Mouse (Mus musculus): ENCODE results near the gene Cdipt.

Cdipt gene

DNA sequence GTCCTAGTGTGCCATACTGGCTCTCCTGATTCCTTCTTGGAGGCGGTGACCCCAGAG is at the start of gene Cdipt:
Gene Cdipt, plus strand, starts transcription at position 22 of the 57 bp plus-strand sequence.
- DNase-seq: no peak

DNA sequence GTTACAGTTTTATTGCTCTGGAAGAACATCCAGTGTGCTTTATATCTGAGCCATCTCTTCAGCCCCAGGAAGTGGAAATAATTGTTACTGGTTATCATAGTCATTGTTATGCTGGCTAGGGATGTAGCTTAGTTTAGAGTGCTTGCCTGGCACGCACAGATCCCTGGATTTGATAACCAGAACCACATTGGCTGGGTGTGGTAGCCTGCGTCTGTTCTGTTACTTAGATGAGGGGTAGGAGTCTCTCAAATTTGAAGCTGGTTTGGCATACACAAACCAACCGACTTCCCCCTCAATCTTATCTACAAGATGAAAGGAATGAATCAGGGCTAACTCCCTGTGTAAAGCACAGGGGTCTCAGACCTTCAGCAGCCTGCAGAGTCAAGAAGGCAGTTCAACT is 49.4 kb upstream of the Cdipt start:
- no peak for DNase-seq

DNA sequence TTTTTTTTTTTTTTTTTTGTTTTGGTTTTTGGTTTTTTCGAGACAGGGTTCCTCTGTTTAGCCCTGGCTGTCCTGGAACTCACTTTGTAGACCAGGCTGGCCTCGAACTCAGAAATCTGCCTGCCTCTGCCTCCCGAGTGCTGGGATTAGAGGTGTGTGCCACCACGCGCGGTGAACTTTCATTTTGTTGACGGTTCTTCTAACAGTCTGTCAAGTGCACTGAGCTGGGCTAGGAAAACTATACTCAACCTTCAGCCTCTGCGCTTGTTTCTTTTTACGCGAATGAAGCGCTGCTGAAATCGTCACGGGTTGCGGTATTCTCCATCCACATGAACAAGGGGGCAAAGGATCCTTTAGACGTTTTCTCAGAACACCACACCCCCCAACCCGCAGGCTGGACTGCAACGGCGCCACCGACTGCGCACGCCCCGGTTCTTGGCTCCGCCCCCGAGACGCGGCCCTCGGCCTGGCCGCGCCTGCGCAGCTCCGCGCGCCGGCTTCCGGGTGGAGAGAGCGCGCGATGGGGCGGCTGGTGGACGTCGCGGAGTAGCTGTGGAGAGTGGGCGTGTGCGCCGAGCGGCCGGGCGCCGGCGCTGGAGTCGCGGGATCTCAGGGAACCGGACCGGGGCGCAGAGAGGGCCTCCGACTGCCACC is 47.2 kb upstream of the Cdipt start, which contains the start of gene Kctd13:
Gene Kctd13, plus strand, starts transcription at position 496 of the 654 bp plus-strand sequence.
- peak; percentile 94 to 95 for DNase-seq

- no peak for DNase-seq
These were observed 46.7 kb upstream of the Cdipt start for GRCm38 (mm10) chr7:126929046-126929445.

GRCm38 (mm10) chr7:126932652-126933051 is 43.1 kb upstream of the Cdipt start:
- no peak for DNase-seq

GRCm38 (mm10) chr7:126941171-126941570 is 34.5 kb upstream of the Cdipt start:
- DNase-seq: no peak

DNA sequence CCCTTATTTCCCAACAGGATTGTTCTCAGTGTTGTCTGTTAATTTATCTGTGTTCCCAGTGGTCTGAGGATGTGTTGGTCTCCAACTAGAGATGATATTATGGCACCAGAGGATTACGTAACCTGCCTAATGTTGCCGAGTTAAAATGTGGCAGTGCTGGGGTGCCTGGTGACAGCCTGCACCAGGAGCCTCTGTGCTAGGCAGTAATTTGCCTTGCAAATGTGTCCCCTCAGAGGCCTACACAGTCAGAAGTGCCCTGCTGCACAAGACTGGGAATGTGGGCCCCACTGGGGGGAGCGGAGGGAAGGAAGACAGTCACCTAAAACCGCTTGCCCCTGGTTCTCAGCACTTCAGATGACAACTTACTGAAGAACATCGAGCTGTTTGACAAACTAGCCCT is 33.9 kb upstream of the Cdipt start:
- no peak for DNase-seq

DNA sequence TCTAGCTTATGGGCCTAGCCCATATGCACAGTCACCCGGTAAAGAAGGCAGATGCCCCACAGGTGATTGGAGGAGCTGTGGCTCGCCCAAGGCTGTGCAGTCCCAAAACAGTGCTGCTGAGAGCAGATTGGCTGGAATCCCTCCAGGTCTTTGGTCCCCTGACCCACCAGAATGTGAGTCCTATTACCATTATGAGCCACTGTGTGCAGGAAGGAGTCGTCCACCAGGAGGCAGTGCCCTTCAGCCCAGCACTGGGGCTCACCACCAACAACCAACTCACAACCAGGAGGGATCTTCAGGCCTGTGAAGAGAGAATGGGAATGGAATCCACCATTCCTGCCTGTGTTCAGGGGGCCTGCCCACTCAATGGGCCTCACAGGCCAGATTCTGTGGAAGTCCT is 29.2 kb upstream of the Cdipt start:
- peak; percentile 47 to 48 for DNase-seq

DNA sequence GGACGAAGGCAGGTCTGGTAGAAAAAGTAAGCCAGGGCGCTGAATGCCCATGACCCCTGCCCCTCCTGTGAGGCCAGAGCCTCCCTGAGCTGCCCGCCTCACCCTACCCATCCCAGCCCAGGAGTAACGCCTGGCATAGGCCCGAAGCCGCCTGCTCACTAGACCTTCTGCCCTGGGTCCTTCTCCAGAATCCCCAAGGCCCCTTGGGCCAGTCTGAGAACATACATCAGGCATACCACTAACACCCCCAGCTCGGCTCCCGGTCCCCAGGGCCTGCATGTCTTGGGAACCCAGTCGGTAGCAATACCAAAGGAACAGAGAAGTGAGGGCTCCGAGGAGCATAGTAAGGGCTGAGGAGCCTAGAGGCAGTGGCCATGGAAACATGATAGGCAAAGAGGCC is 27.1 kb upstream of the Cdipt start:
- no peak for DNase-seq

GRCm38 (mm10) chr7:126949403-126949792 is 26.3 kb upstream of the Cdipt start, which contains the start of gene Asphd1:
Asphd1 (minus strand) TSS chr7:126949582.
- no peak for DNase-seq

GRCm38 (mm10) chr7:126949793-126950646 is 25.7 kb upstream of the Cdipt start, which contains the start of gene Sez6l2:
Sez6l2 (plus strand) TSS chr7:126950563.
- peak; percentile 90 to 91 for DNase-seq

- no peak for DNase-seq
These were observed 24.8 kb upstream of the Cdipt start for GRCm38 (mm10) chr7:126950647-126951615.

- DNase-seq: no peak
These were observed 24.0 kb upstream of the Cdipt start for GRCm38 (mm10) chr7:126951741-126952140.

GRCm38 (mm10) chr7:126952646-126953045 is 23.1 kb upstream of the Cdipt start:
- DNase-seq: peak in 1 of 2 experiments; percentile 32

DNA sequence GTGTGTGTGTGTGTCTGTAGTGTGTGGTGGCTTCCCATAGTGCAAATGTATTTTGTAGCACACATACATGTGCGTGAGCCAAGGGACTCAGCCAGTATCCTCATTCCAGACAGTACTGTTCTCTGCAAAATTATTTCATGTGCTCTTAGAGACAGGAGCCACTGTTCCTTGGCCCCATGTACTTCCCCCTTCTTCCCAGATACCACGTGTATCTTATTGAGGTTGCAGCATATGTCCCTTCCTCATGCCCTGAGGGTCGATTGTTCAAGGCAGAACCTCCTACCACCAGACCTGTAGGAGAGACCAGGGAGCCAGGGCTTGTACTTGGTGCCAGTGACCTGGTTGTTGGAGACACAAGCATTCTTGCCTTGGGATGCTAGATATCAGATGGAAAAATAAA is 20.6 kb upstream of the Cdipt start:
- DNase-seq: no peak

DNA sequence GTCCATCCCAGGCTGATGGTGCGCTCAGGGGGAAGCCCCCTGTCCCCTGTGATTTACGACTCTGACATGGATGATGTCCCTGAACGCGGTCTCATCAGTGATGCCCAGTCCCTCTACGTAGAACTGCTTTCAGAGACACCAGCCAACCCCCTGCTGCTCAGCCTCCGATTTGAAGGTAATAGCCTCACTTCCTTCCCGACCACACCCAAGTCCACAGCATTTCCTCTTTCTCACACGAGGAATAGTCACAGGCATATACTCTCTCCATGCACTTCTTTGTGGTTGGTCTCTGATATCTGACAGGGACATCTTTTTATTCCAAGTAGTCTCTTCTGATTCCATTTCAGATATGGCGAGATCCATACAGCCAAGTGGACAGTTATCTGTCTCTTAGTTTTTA is 15.9 kb upstream of the Cdipt start:
- no peak for DNase-seq

GRCm38 (mm10) chr7:126961095-126961494 is 14.6 kb upstream of the Cdipt start:
- DNase-seq: no peak

GRCm38 (mm10) chr7:126961965-126962364 is 13.7 kb upstream of the Cdipt start:
- no peak for DNase-seq

DNA sequence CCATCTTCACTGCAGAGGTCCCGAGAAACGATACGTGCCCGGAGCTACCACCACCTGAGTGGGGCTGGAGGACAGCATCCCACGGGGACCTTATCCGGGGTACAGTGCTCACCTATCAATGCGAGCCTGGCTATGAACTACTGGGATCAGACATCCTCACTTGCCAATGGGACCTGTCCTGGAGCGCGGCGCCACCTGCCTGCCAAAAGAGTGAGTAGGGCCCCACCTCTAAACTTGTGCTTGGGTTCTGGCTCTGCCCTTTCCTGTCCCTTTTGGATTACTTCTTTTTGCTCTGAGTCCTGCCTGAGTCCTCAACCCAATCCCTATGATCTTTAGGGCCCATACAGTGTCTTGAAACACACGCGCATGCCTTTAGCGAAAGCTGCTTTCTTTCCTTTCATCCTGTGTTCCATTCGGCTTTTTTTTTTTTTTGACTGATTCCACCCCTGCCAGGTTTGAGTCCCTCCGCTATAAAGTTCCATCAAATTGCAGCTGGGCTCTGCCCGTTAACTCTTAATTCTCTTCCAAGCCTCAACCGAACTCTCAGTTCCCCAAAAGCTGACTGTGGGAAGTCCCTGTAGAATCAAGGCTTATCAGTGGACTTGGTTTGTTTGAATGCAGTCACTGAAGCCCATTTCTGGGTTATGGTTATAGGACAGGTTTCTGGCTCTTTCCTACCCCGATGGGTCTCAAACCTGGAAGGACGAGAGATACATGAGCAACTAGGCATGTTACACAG is 12.0 kb upstream of the Cdipt start:
- DNase-seq: peak; percentile 52 to 54

DNA sequence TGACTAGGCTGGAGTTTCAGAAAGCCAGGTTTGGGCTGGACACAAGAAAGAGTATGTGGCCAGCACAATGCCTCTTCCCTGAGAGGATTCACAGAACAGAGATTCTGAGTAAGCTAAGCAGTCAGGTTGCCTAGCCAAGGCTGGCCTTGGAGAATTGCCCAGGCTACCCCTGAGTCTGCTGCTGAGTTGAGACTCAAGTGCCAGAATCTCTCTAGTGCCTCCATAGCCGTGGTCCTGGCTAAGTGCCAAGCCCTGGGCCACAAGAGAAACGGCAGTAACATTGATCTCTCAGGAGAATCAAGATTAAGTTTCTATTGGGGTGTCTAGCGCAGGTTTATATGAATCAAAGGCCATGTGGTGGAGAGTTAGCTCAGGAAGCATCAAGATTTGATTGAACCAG is 10.1 kb upstream of the Cdipt start:
- no peak for DNase-seq

GRCm38 (mm10) chr7:126967361-126967760 is 8.4 kb upstream of the Cdipt start:
- no peak for DNase-seq

DNA sequence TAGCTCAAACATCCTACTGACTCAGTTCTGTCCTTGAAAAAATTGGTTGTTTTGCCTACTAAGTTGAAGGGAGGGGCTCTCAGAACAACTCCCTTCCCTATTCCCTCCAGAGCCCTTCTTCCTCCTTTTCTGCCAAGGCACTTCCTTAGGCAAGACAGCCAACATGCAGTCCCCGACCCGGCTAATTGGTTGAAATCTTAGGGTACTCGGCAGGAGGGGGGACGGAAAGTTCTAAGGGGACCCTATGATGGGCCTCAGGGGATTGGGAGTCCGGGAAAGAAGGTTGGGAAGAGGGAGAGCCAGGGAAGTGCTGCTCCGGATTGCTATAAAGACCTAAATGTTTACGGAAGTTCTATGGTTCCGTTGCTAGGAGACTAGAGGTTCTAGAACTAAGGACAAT is 221 bp upstream of the Cdipt start:
- no peak for DNase-seq

All from thymus, postnatal 36 days (tissue).